Mouse (Mus musculus) heart, embryonic 11.5 days (tissue): ENCODE data around the gene Tmem44. TPM values are rescaled to one million over a fixed set of nuclear protein-coding genes. Genes with fewer than 3 reads are reported as not detected.

Source experiments
- ATAC-seq: fragments of 200-750 bp; cut with Nextera tagmentation; replicated peaks from 2 replicates; pipeline ENCODE4 v1.8.0; 2017; ENCODE audit warnings: moderate library complexity; ENCODE audit not compliant: insufficient number of reproducible peaks, low FRiP score, low TSS enrichment
- H3K27ac ChIP-seq: fragments of 300-500 bp; sonication (generic); 2 replicates; pipeline ENCODE4 v1.5.1; 2014; ENCODE audit warnings: mild to moderate bottlenecking, low read depth, low read length
- H3K27me3 ChIP-seq: fragments of 300-500 bp; sonication (generic); 2 replicates; pipeline ENCODE4 v1.6.1; 2014; ENCODE audit warnings: mild to moderate bottlenecking, low read length, mixed read lengths; ENCODE audit not compliant: control insufficient read depth, insufficient read depth
- H3K36me3 ChIP-seq: fragments of 300-500 bp; sonication (generic); 2 replicates; pipeline ENCODE4 v1.6.1; 2014; ENCODE audit warnings: mild to moderate bottlenecking, low read length, moderate library complexity, mixed read lengths; ENCODE audit not compliant: control insufficient read depth, insufficient read depth
- H3K4me1 ChIP-seq: fragments of 300-500 bp; sonication (generic); 2 replicates; pipeline ENCODE4 v1.6.1; 2014; ENCODE audit warnings: low read length; ENCODE audit not compliant: control insufficient read depth, insufficient read depth
- H3K4me2 ChIP-seq: fragments of 300-500 bp; sonication (generic); 2 replicates; pipeline ENCODE4 v1.6.1; 2014; ENCODE audit warnings: mild to moderate bottlenecking, moderate library complexity
- H3K4me3 ChIP-seq: fragments of 300-500 bp; sonication (generic); 2 replicates; pipeline ENCODE4 v1.5.1; 2014; ENCODE audit warnings: low read depth, low read length
- H3K9ac ChIP-seq: fragments of 300-500 bp; sonication (generic); 2 replicates; pipeline ENCODE4 v1.6.1; 2014; ENCODE audit warnings: mild to moderate bottlenecking, low read depth, low read length, moderate library complexity
- H3K9me3 ChIP-seq: fragments of 300-500 bp; sonication (generic); replicated peaks from 2 replicates; pipeline ENCODE4 v1.6.1; 2016; ENCODE audit warnings: low read length; ENCODE audit not compliant: control insufficient read depth
- WGBS: fragments of 180-500 bp; shearing (Covaris S2); extraction: QIAGEN DNeasy Blood & Tissue Kit; methylation state at CpG from one replicate; pipeline ENCODE4 v1.1.7; 2014; ENCODE audit not compliant: insufficient replicate concordance; 5-methylcytosine and 5-hydroxymethylcytosine counted together
- polyA plus RNA-seq: library from polyadenylated mRNA; unstranded; fragments of >200 nt; fragmentation: Nextera tagmentation; extraction: Ambion mirVana; gene quantifications from 2 replicates; pipeline ENCODE4 v1.2.1, GENCODE M21; 2014

The Tmem44 gene
- polyA plus RNA-seq = 16.4 and 17.2 TPM in 2 replicates

GRCm38 (mm10) chr16:30550748-30551192 lies at the start of gene Tmem44:
Gene Tmem44, minus strand, starts transcription at chr16:30550842.
- peak; percentile 27; the same call in 1 of the 2 replicates for ATAC-seq
- 5% methylated on average over 14 of the region's 14 CpGs for WGBS
- Histone ChIP-seq H3K4me3 (peak within 1 kb of the TSS; percentile 83), H3K9me3 (0 out of 2 replicates have a peak, but pooled peaks cover 2% of the 10 kb centered on the region), H3K27me3 (no peaks in the 10 kb centered on the region), H3K36me3 (peaks cover 8% of the 10 kb centered on the region), H3K4me2 (peak within 1 kb of the TSS; percentile 82), H3K4me1 (peaks cover 17% of the 10 kb centered on the region), H3K27ac (peak within 1 kb of the TSS; percentile 59), H3K9ac (peak within 1 kb of the TSS; percentile 95)

DNA sequence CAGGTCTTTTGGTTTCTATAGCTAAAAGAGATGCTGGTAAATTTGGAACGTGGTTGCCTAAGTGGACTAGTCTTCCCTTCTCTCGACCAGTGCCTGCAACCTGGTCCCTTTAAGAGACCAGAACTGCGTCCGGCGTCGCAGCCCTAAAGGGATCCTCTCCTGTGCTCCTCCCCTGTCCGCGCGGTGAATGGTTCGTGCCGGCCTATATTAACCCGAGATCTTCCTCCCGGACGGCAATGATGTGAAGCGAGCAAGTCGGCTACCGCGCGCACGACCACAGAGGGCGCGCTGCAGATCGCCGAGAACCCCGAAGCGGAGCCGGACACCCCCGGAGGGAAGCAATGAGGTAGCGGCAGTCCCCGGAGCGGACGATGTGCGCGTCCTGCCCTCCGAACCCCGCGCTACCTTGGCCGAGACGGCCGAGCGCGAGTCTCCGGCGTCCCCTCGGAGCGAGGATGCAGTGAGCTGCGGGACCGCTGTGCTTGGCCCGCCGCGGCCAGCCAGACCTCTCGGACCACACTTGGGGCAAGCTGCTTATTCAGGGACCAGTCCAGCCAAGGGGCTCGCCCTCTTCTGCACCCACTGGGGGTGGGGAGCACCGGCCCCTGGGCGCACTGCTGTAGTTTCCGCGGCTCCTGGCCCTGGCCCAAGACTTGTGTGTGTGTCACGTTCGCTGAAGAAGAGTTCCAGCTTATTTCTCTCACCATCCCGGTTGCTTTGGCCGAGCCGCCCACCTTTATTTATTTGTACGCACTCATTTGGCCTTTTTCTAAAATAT lies 49.0 kb upstream of the Tmem44 start, which contains the start of gene Fam43a:
Gene Fam43a (plus strand): TSS at position 233 of the 778 bp plus-strand sequence.
- Histone ChIP-seq H3K27ac (peak within 1 kb of the TSS; percentile 65), H3K36me3 (no peaks in the 10 kb centered on the region), H3K9me3 (no peaks in the 10 kb centered on the region), H3K4me1 (peaks cover 39% of the 10 kb centered on the region), H3K4me2 (peak within 1 kb of the TSS; percentile 82), H3K9ac (peak within 1 kb of the TSS; percentile 83), H3K27me3 (0 out of 2 replicates have a peak, but pooled peaks cover 3% of the 10 kb centered on the region), H3K4me3 (peak within 1 kb of the TSS; percentile 78)
- ATAC-seq = peak; percentile 74
- under 1% methylated on average over 63 of the region's 63 CpGs for WGBS

DNA sequence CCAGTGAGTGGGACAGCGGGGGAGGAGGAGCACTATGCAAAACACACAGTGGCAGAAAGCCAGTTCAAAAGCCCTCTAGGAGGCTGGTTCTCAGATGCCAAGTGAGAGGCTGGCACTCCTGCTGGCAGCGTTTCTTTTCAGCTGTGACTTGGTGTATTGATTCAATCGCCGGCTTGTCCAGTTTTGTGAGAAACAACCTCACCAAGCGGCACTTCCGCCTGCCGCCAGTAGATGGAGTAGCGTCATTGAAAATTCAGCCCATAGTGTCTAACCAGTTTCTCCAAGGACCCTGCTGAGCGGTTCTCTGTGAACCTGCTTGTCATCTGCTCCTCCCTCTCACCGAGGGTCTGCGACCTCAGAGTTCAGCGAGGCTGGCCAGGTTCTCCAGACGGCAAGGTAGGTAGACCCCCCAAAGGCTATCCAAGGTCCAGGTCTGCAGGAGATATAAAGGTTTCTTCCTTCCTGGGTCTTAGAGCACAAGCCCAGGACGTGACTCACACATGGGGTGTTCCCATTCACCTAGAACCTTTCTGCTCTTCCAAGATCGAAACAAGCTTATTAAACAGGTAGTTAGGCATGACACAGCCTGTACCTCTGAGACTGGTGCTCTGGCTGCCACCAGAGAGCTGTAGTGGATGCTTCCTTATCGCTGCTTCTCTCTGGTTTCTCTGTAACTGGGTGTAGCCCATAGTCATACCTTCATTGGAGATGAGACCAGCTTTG lies 46.5 kb upstream of the Tmem44 start:
- ATAC-seq = no peak
- peak overlapping the region; percentile 59 for H3K9ac ChIP-seq
- peak overlapping the region; percentile 21 for H3K4me3 ChIP-seq
- WGBS = 11% methylated on average over 16 of the region's 16 CpGs
- no peaks in the 10 kb centered on the region for H3K9me3 ChIP-seq
- peaks cover 21% of the 10 kb centered on the region for H3K4me1 ChIP-seq
- H3K36me3 ChIP-seq = no peaks in the 10 kb centered on the region
- no peak overlapping the region for H3K27ac ChIP-seq
- H3K4me2 ChIP-seq = peak overlapping the region; percentile 64
- 0 out of 2 replicates have a peak, but pooled peaks cover 3% of the 10 kb centered on the region for H3K27me3 ChIP-seq

DNA sequence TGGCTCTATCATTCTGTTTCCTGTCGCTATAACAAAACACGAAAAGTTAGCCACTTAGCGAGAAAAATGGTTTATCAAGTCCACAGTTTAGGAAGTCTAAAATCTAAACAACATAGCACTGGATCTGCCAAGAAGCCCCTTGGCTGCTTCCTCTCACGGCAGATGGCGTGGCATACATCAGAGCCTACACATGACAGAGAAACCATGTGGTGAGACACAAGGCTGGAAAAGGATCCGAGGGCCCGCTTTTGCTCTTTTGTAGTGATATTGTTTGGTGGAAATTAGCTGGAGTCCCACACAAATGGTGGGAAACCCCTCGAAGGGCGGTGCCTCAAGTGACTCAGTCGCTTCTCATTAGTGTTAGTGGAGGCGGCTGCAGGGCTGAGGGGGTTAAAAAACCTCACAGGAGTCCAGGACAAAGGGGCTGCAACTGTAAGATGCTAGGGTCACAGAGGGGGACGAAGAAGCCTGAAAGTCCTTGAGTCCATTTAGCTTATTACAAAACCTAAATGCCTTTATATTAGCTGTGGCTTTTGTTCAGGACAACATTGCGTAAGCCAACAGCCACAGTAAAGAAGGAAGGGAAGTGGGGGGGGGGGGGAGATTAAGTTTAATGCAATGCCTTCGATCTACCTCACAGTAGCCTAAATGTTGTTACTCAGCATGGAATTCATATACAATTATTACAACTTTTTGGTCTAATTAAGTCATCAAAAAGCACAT lies 45.4 kb upstream of the Tmem44 start:
- Histone ChIP-seq H3K4me2 (no peak overlapping the region), H3K36me3 (no peaks in the 10 kb centered on the region), H3K4me1 (peaks cover 10% of the 10 kb centered on the region; the same call in 1 of the 2 replicates), H3K9me3 (no peaks in the 10 kb centered on the region), H3K4me3 (no peak overlapping the region), H3K27me3 (0 out of 2 replicates have a peak, but pooled peaks cover 3% of the 10 kb centered on the region), H3K9ac (no peak overlapping the region), H3K27ac (no peak overlapping the region)
- WGBS = 63% methylated on average over 14 of the region's 14 CpGs
- no peak for ATAC-seq

DNA sequence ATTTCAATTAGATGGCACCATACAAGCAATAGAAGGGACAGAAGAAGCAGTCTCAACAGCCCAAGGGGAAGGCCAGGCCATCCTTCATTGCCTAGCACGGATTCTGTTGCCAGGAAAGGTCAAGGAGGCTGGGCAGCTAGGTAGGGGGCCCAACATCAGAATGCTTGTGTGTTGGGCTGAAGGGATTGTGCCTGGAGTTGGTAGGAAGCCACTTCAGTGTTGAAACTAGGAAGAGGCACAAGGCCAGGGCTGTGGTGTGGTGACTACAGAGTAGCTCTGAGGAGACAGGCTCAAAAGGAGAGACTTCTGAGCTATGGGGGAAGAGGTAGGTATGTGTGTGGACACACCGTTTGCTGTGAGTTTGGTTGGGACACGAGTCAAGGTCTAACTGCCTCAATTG lies 44.7 kb upstream of the Tmem44 start:
- no peak for ATAC-seq
- Histone ChIP-seq H3K27me3 (0 out of 2 replicates have a peak, but pooled peaks cover 3% of the 10 kb centered on the region), H3K36me3 (no peaks in the 10 kb centered on the region), H3K4me1 (peaks cover 6% of the 10 kb centered on the region; the same call in 1 of the 2 replicates), H3K27ac (no peak overlapping the region), H3K4me3 (no peak overlapping the region), H3K9ac (no peak overlapping the region), H3K9me3 (no peaks in the 10 kb centered on the region), H3K4me2 (no peak overlapping the region)
- 51% methylated on average over 3 of the region's 3 CpGs for WGBS

GRCm38 (mm10) chr16:30591990-30592389 lies 41.3 kb upstream of the Tmem44 start:
- H3K27me3 ChIP-seq = 0 out of 2 replicates have a peak, but pooled peaks cover 3% of the 10 kb centered on the region
- no peak overlapping the region for H3K4me3 ChIP-seq
- no peaks in the 10 kb centered on the region for H3K9me3 ChIP-seq
- no peak overlapping the region for H3K27ac ChIP-seq
- H3K4me1 ChIP-seq = peaks cover 2% of the 10 kb centered on the region; the same call in 1 of the 2 replicates
- 37% methylated on average over 3 of the region's 3 CpGs for WGBS
- no peaks in the 10 kb centered on the region for H3K36me3 ChIP-seq
- no peak overlapping the region for H3K9ac ChIP-seq
- no peak for ATAC-seq
- H3K4me2 ChIP-seq = no peak overlapping the region

GRCm38 (mm10) chr16:30590264-30591209 lies 39.9 kb upstream of the Tmem44 start:
- Histone ChIP-seq H3K4me2 (no peak overlapping the region), H3K9me3 (no peaks in the 10 kb centered on the region), H3K4me1 (peaks cover 4% of the 10 kb centered on the region; the same call in 1 of the 2 replicates), H3K27ac (no peak overlapping the region), H3K4me3 (no peak overlapping the region), H3K36me3 (no peaks in the 10 kb centered on the region), H3K9ac (no peak overlapping the region), H3K27me3 (0 out of 2 replicates have a peak, but pooled peaks cover 3% of the 10 kb centered on the region)
- 32% methylated on average over 7 of the region's 7 CpGs for WGBS
- no peak for ATAC-seq
